Mouse (Mus musculus) adrenal gland, postnatal 4 days (tissue): Measurements from ENCODE around the gene Stag1. TPM values are rescaled to one million over a fixed set of nuclear protein-coding genes. Genes with fewer than 3 reads are reported as not detected.

Experiments used
- DNase-seq, 2 experiments: peaks; one replicate each; pipeline ENCODE4 v3.0.0; 2021 to 2022; ENCODE audit warnings: low spot score in 2 of 2, mixed read lengths in 2 of 2
- total RNA-seq, 2 experiments: library from RNA; stranded (reverse); gene quantifications; 2 replicates each; pipeline ENCODE4 v1.2.3; 2021

Gene Stag1
- total RNA-seq, 2 experiments from 2014 or later, result 56.9 to 57.5 TPM

- no peak for DNase-seq
Observed at GRCm38 (mm10) chr9:100944677-100945365, 347.2 kb downstream of the Stag1 start.

- peak in 1 of 2 experiments; percentile 8 for DNase-seq
Observed at GRCm38 (mm10) chr9:100951481-100951880, 353.9 kb downstream of the Stag1 start.

GRCm38 (mm10) chr9:100962903-100963427, 365.4 kb downstream of the Stag1 start:
- DNase-seq, result no peak

- no peak for DNase-seq
Observed at GRCm38 (mm10) chr9:100963428-100963912, 365.9 kb downstream of the Stag1 start.

- no peak for DNase-seq
Observed at GRCm38 (mm10) chr9:100964106-100964505, 366.5 kb downstream of the Stag1 start.

GRCm38 (mm10) chr9:100969461-100969860, 371.9 kb downstream of the Stag1 start:
- DNase-seq, result no peak

- no peak for DNase-seq
Observed at GRCm38 (mm10) chr9:100978666-100979065, 381.1 kb downstream of the Stag1 start.

GRCm38 (mm10) chr9:100979260-100979659, 381.7 kb downstream of the Stag1 start:
- DNase-seq, result no peak

GRCm38 (mm10) chr9:100982786-100983185, 385.2 kb downstream of the Stag1 start:
- no peak for DNase-seq

- DNase-seq, result no peak
Observed at GRCm38 (mm10) chr9:100984381-100985310, 387.0 kb downstream of the Stag1 start.

GRCm38 (mm10) chr9:100987006-100987405, 389.4 kb downstream of the Stag1 start:
- no peak for DNase-seq

- DNase-seq, result no peak
Observed at GRCm38 (mm10) chr9:100987850-100988249, 390.3 kb downstream of the Stag1 start.

GRCm38 (mm10) chr9:100990609-100991008, 393.0 kb downstream of the Stag1 start:
- no peak for DNase-seq

GRCm38 (mm10) chr9:100991321-100991720, 393.7 kb downstream of the Stag1 start:
- no peak for DNase-seq

- DNase-seq, result no peak
Observed at GRCm38 (mm10) chr9:100992191-100992590, 394.6 kb downstream of the Stag1 start.

GRCm38 (mm10) chr9:100993937-100994336, 396.3 kb downstream of the Stag1 start:
- DNase-seq, result no peak

GRCm38 (mm10) chr9:100997138-100997537, 399.5 kb downstream of the Stag1 start:
- DNase-seq, result no peak

- no peak for DNase-seq
Observed at GRCm38 (mm10) chr9:101002053-101002452, 404.5 kb downstream of the Stag1 start.

GRCm38 (mm10) chr9:101002841-101003240, 405.2 kb downstream of the Stag1 start:
- DNase-seq, result no peak

GRCm38 (mm10) chr9:101003302-101003701, 405.7 kb downstream of the Stag1 start:
- DNase-seq, result no peak

GRCm38 (mm10) chr9:101005866-101006265, 408.3 kb downstream of the Stag1 start:
- no peak for DNase-seq
